29 mouse cellular contexts compared by ENCODE assay signal in the genomic region with DNA sequence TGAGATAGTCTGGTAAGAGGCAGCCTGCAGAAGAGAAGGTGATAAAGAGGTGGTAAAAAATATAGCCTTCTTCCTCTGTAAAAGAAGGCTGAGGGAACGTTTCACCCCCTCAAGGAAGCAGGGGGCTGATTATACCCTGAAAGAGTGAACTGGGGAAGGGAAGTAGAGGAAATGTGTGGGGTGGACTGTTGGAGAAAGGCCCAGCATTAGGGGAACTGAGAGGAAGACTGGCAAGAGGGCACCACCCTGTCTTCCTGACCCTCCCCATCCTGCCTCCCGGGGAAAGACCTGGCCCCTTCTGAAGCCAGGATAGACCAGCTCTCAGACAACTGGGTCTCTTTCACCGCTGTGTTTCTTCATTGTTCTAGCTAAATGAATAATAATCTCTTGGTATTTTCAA. TPM values are rescaled to one million over a fixed set of nuclear protein-coding genes. Genes with fewer than 3 reads are reported as not detected.
A peak's percentile ranks its signal among the peaks of the same experiment; 100 is the strongest.
DNase-seq lines count a peak whose midpoint lies in the region; ATAC-seq lines count a peak whose summit lies in the region.
"Had no signal": no experiment of that assay in that cellular context is flagged by ENCODE, and none has a peak within 500 bp of the region (broad histone marks: within the 10 kb centered on the region; RNA-seq: fewer than 3 reads in every experiment).

No protein-coding gene starts in this region.

- H3K4me1 ChIP-seq in heart, embryonic 11.5 days (ENCODE audit: control insufficient read depth, insufficient read depth, low read length) = peaks cover under 1% of the 10 kb centered on the region; the same call in 1 of the 2 replicates
- 0 out of 2 replicates have a peak, but pooled peaks cover under 1% of the 10 kb centered on the region for H3K4me1 ChIP-seq in hindbrain, embryonic 13.5 days (replicated peaks)
- H3K4me1 ChIP-seq in hindbrain, embryonic 11.5 days (replicated peaks; ENCODE audit: control insufficient read depth, insufficient read depth, low read length) = no peaks in the 10 kb centered on the region
- H3K4me1 ChIP-seq: hindbrain, embryonic 12.5 days; midbrain, embryonic 12.5 days had no signal

- intact Hi-C loops in heart, postnatal 10 days (cut with DNase I) = no loop called here

- peaks cover 10% of the 10 kb centered on the region for H3K36me3 ChIP-seq in heart, embryonic 11.5 days (ENCODE audit: control insufficient read depth, insufficient read depth, low read length)
- H3K36me3 ChIP-seq in hindbrain, embryonic 13.5 days = peaks cover 78% of the 10 kb centered on the region
- H3K36me3 ChIP-seq in hindbrain, embryonic 11.5 days (ENCODE audit: control insufficient read depth, insufficient read depth, low read length) = no peaks in the 10 kb centered on the region

- peak overlapping the region; percentile 29; the same call in 1 of the 2 replicates for H3K27ac ChIP-seq in heart, embryonic 11.5 days (ENCODE audit: low read depth, low read length)
- no peak overlapping the region for H3K27ac ChIP-seq in hindbrain, embryonic 13.5 days
- no peak overlapping the region for H3K27ac ChIP-seq in hindbrain, embryonic 11.5 days (ENCODE audit: low read depth, low read length)
- H3K27ac ChIP-seq: gastrocnemius, adult 2 months; heart, embryonic 10.5 days; hindbrain, embryonic 12.5 days; kidney, postnatal 0 days; midbrain, embryonic 12.5 days; neural tube, embryonic 13.5 days had no signal

- H3K9me3 ChIP-seq in heart, embryonic 11.5 days (replicated peaks; ENCODE audit: control insufficient read depth, low read length) = no peaks in the 10 kb centered on the region
- H3K9me3 ChIP-seq in hindbrain, embryonic 13.5 days = no peaks in the 10 kb centered on the region
- H3K9me3 ChIP-seq in hindbrain, embryonic 11.5 days (ENCODE audit: control insufficient read depth, low read length) = no peaks in the 10 kb centered on the region
- H3K9me3 ChIP-seq: heart, embryonic 10.5 days; hindbrain, embryonic 12.5 days; megakaryocyte, embryonic 14.5 days; midbrain, embryonic 12.5 days; neural tube, embryonic 13.5 days had no signal

- no peak overlapping the region for H3K9ac ChIP-seq in heart, embryonic 11.5 days (ENCODE audit: low read depth, low read length)
- 0 out of 2 replicates have a peak overlapping the region, but pooled peaks have one; percentile 24 for H3K9ac ChIP-seq in hindbrain, embryonic 13.5 days
- no peak overlapping the region for H3K9ac ChIP-seq in hindbrain, embryonic 11.5 days (ENCODE audit: low read depth, low read length)
- H3K9ac ChIP-seq: hindbrain, embryonic 12.5 days; midbrain, embryonic 12.5 days; neural tube, embryonic 13.5 days had no signal

- whole genome bisulfite sequencing in heart, embryonic 11.5 days (ENCODE audit: insufficient replicate concordance) = 70% methylated on average over 3 of the region's 3 CpGs
- 79% methylated on average over 3 of the region's 3 CpGs for WGBS in hindbrain, embryonic 13.5 days
- 76% methylated on average over 3 of the region's 3 CpGs for WGBS in hindbrain, embryonic 11.5 days

- H3K4me3 ChIP-seq in heart, embryonic 11.5 days (ENCODE audit: low read depth, low read length) = no peak overlapping the region
- no peak overlapping the region for H3K4me3 ChIP-seq in hindbrain, embryonic 13.5 days
- no peak overlapping the region for H3K4me3 ChIP-seq in hindbrain, embryonic 11.5 days (ENCODE audit: low read depth, low read length)
- H3K4me3 ChIP-seq: gastrocnemius, adult 2 months; heart, embryonic 10.5 days; hindbrain, embryonic 12.5 days; megakaryocyte, embryonic 14.5 days; midbrain, embryonic 12.5 days; neural tube, embryonic 13.5 days had no signal

- no peak for DNase-seq in heart, postnatal 10 days
- no peak for DNase-seq in hindbrain, embryonic 11.5 days (ENCODE audit: low spot score)
- DNase-seq in 416B (ENCODE audit: low read depth) = peak; percentile 17
- no peak for DNase-seq in layer of hippocampus, adult 9-10 months (ENCODE audit: low spot score)
- no peak for DNase-seq in adrenal gland, adult 18-20 months (ENCODE audit: low spot score in 2 of 2)
- DNase-seq: adrenal gland, adult 8-10 months; cerebellum, adult 8-10 months; cerebellum, postnatal 25 days; gastrocnemius, adult 2 months; gastrocnemius, postnatal 36 days; kidney, adult 8-10 months; layer of hippocampus, adult 9-11 months; lung, adult 2 months; lung, postnatal 14 days; thymus, adult 2 months; thymus, postnatal 4 days had no signal

- ATAC-seq in heart, embryonic 11.5 days (replicated peaks; ENCODE audit: insufficient number of reproducible peaks, low FRiP score, low TSS enrichment) = no peak
- ATAC-seq in hindbrain, embryonic 13.5 days (ENCODE audit: low FRiP score) = no peak
- no peak for ATAC-seq in hindbrain, embryonic 11.5 days (ENCODE audit: low FRiP score)
- ATAC-seq in common myeloid progenitor, adult 5-6 weeks (replicated peaks; ENCODE audit: low read depth, poor library complexity, severe bottlenecking) = peak; percentile 86
- ATAC-seq: activated CD4-positive, CD25-positive, alpha-beta regulatory T cell, adult 4 months; CD4-positive, CD25-positive, alpha-beta regulatory T cell, adult 4 months; forebrain, embryonic 14.5 days; intestine, embryonic 16.5 days had no signal

- 0 out of 2 replicates have a peak, but pooled peaks cover 5% of the 10 kb centered on the region for H3K27me3 ChIP-seq in heart, embryonic 11.5 days (ENCODE audit: control insufficient read depth, insufficient read depth, low read length)
- no peaks in the 10 kb centered on the region for H3K27me3 ChIP-seq in hindbrain, embryonic 13.5 days
- H3K27me3 ChIP-seq in hindbrain, embryonic 11.5 days (ENCODE audit: control insufficient read depth, insufficient read depth, low read length) = no peaks in the 10 kb centered on the region
- H3K27me3 ChIP-seq: hindbrain, embryonic 12.5 days; megakaryocyte, embryonic 14.5 days; midbrain, embryonic 12.5 days; neural tube, embryonic 13.5 days had no signal

- no peak overlapping the region for H3K4me2 ChIP-seq in heart, embryonic 11.5 days
- no peak overlapping the region for H3K4me2 ChIP-seq in hindbrain, embryonic 13.5 days
- H3K4me2 ChIP-seq in hindbrain, embryonic 11.5 days (replicated peaks; ENCODE audit: low read depth, low read length) = no peak overlapping the region
- H3K4me2 ChIP-seq: hindbrain, embryonic 12.5 days; midbrain, embryonic 12.5 days; neural tube, embryonic 13.5 days had no signal

RNA-seq across cellular contexts. Expression of a gene that starts 20.2 kb away (rescaled TPM):
- 31.5 and 34.5 TPM in 2 replicates for polyA plus RNA-seq in heart, embryonic 11.5 days (2014; fragmentation: Nextera tagmentation; extraction: Ambion mirVana)
- total RNA-seq in heart, postnatal 10 days (2021) = 10 to 100 TPM; 73.5 to 78.8 TPM
- 0.48 and 0.53 TPM in 2 replicates for polyA plus RNA-seq in hindbrain, embryonic 13.5 days (2015; fragmentation: Nextera tagmentation; extraction: Ambion mirVana)
- polyA plus RNA-seq in hindbrain, embryonic 11.5 days (2014; fragmentation: Nextera tagmentation; extraction: Ambion mirVana) = 0.66 and 0.67 TPM in 2 replicates
- total RNA-seq in common myeloid progenitor, adult 5-6 weeks (2017) = 0.27 and 0.53 TPM in 2 replicates
- total RNA-seq in adrenal gland, adult 18-20 months (2021) = 1 to 10 TPM; 1.8 to 9.0 TPM

RNA-seq across cellular contexts. Expression of a gene that starts 29.7 kb away (rescaled TPM):
- 21.7 and 26.7 TPM in 2 replicates for polyA plus RNA-seq in heart, embryonic 11.5 days (2014; fragmentation: Nextera tagmentation; extraction: Ambion mirVana)
- total RNA-seq in heart, postnatal 10 days (2021) = 10 to 100 TPM; 23.4 to 31.7 TPM
- polyA plus RNA-seq in hindbrain, embryonic 13.5 days (2015; fragmentation: Nextera tagmentation; extraction: Ambion mirVana) = 11.8 and 12.9 TPM in 2 replicates
- 13.0 and 14.2 TPM in 2 replicates for polyA plus RNA-seq in hindbrain, embryonic 11.5 days (2014; fragmentation: Nextera tagmentation; extraction: Ambion mirVana)
- 15.0 and 16.9 TPM in 2 replicates for total RNA-seq in common myeloid progenitor, adult 5-6 weeks (2017)
- 10 to 100 TPM; 65.6 to 74.1 TPM for total RNA-seq in adrenal gland, adult 18-20 months (2021)

RNA-seq across cellular contexts. Expression of a gene that starts 34.5 kb away (rescaled TPM):
- 68.6 and 71.2 TPM in 2 replicates for polyA plus RNA-seq in heart, embryonic 11.5 days (2014; fragmentation: Nextera tagmentation; extraction: Ambion mirVana)
- 10 to 100 TPM; 24.3 to 25.7 TPM for total RNA-seq in heart, postnatal 10 days (2021)
- 115 and 120 TPM in 2 replicates for polyA plus RNA-seq in hindbrain, embryonic 13.5 days (2015; fragmentation: Nextera tagmentation; extraction: Ambion mirVana)
- 123 and 132 TPM in 2 replicates for polyA plus RNA-seq in hindbrain, embryonic 11.5 days (2014; fragmentation: Nextera tagmentation; extraction: Ambion mirVana)
- total RNA-seq in common myeloid progenitor, adult 5-6 weeks (2017) = 37.9 and 38.4 TPM in 2 replicates
- total RNA-seq in adrenal gland, adult 18-20 months (2021) = 10 to 100 TPM; 30.6 to 32.4 TPM

RNA-seq across cellular contexts. Expression of a gene that starts 52.2 kb away (rescaled TPM):
- 18.1 and 23.9 TPM in 2 replicates for polyA plus RNA-seq in heart, embryonic 11.5 days (2014; fragmentation: Nextera tagmentation; extraction: Ambion mirVana)
- 1 to 10 TPM; 4.7 to 4.9 TPM for total RNA-seq in heart, postnatal 10 days (2021)
- polyA plus RNA-seq in hindbrain, embryonic 13.5 days (2015; fragmentation: Nextera tagmentation; extraction: Ambion mirVana) = 18.6 and 21.6 TPM in 2 replicates
- polyA plus RNA-seq in hindbrain, embryonic 11.5 days (2014; fragmentation: Nextera tagmentation; extraction: Ambion mirVana) = 32.7 and 34.9 TPM in 2 replicates
- 49.8 and 57.5 TPM in 2 replicates for total RNA-seq in common myeloid progenitor, adult 5-6 weeks (2017)
- total RNA-seq in adrenal gland, adult 18-20 months (2021) = 1 to 10 TPM; 1.4 to 1.9 TPM

Comparison
In these comparisons a context has a peak if more than half of its experiments do, and no peak if none do; other contexts are left out.
1. RNA of a gene that starts 20.2 kb away (total RNA-seq): 73.5 to 78.8 TPM in heart, postnatal 10 days; 1.8 to 9.0 TPM in adrenal gland, adult 18-20 months and 0.27 to 0.53 TPM in common myeloid progenitor, adult 5-6 weeks; every median in the first group is over 4 times any median in the second.